Comparison of ENCODE assay signal across 14 mouse cellular contexts in genomic region chr9:64701651-64702050, GRCm38 (mm10). TPM values are rescaled to one million over a fixed set of nuclear protein-coding genes. Genes with fewer than 3 reads are reported as not detected.
DNase-seq lines count a peak whose midpoint lies in the region; ATAC-seq and TF ChIP-seq lines count a peak whose summit lies in the region.
"Had no signal": no experiment of that assay in that cellular context is flagged by ENCODE, and none has a peak within 500 bp of the region (broad histone marks: within the 10 kb centered on the region; RNA-seq: fewer than 3 reads in every experiment).

No protein-coding gene starts in this region.

- H3K4me1 ChIP-seq in MEL (ENCODE audit: control insufficient read depth in 1 of 2, insufficient read depth in 2 of 2, low read length in 2 of 2), result peaks cover 0 to 11% of the 10 kb centered on the region in 2 experiments; a peak in 3 of 4 replicates
- peaks cover 24% of the 10 kb centered on the region for H3K4me1 ChIP-seq in intestine, postnatal 0 days (replicated peaks; ENCODE audit: control insufficient read depth, insufficient read depth, low read length)
- no peaks in the 10 kb centered on the region for H3K4me1 ChIP-seq in forebrain, embryonic 10.5 days
- H3K4me1 ChIP-seq: hindbrain, embryonic 15.5 days; midbrain, embryonic 10.5 days; neural tube, embryonic 12.5 days had no signal

- H3K4me3 ChIP-seq in MEL (ENCODE audit: control insufficient read depth in 1 of 2, insufficient read depth in 1 of 2, low read depth in 2 of 2, low read length in 2 of 2), result no peak overlapping the region
- H3K4me3 ChIP-seq in intestine, postnatal 0 days (ENCODE audit: low read depth, low read length), result no peak overlapping the region
- H3K4me3 ChIP-seq in forebrain, embryonic 10.5 days, result no peak overlapping the region
- H3K4me3 ChIP-seq: hindbrain, embryonic 15.5 days; midbrain, embryonic 10.5 days; neural tube, embryonic 12.5 days had no signal

- no peak overlapping the region for H3K27ac ChIP-seq in MEL (ENCODE audit: control insufficient read depth, low read depth, low read length)
- H3K27ac ChIP-seq in intestine, postnatal 0 days (ENCODE audit: low read depth, low read length), result peak overlapping the region; percentile 67; the same call in 1 of the 2 replicates
- H3K27ac ChIP-seq in forebrain, embryonic 10.5 days, result no peak overlapping the region
- H3K27ac ChIP-seq: hindbrain, embryonic 15.5 days; midbrain, embryonic 10.5 days; neural tube, embryonic 12.5 days had no signal

- no peak overlapping the region for H3K4me2 ChIP-seq in intestine, postnatal 0 days (replicated peaks; ENCODE audit: low read depth)
- H3K4me2 ChIP-seq: hindbrain, embryonic 15.5 days; neural tube, embryonic 12.5 days had no signal

- H3K79me2 ChIP-seq in MEL (ENCODE audit: control insufficient read depth, insufficient read depth, low read length, poor library complexity), result no peaks in the 10 kb centered on the region

- peak; percentile 48 for ATAC-seq in Patski
- no peak for ATAC-seq in intestine, postnatal 0 days

- CTCF ChIA-PET in Patski (lab: Charles Lee), result interaction anchor here (1.4 to 2.2 kb wide), 3 partner anchors 14 to 32 kb away, joined by 3 to 6 read pairs (median 5); no protein-coding TSS in a partner anchor

- TF ChIP-seq RAD21 in MEL (IDR thresholded peaks at IDR 0.05; ENCODE audit: low read depth, low read length), result no peak

- POLR2A ChIA-PET in Patski (lab: Charles Lee), result interaction anchor here (0.8 kb wide), 1 partner anchor 34 kb away, joined by 3 read pairs; no protein-coding TSS in a partner anchor

- peaks cover 0 to 18% of the 10 kb centered on the region in 2 experiments; a peak in 2 of 4 replicates for H3K36me3 ChIP-seq in MEL (ENCODE audit: control insufficient read depth in 1 of 2, insufficient read depth in 2 of 2, low read length in 2 of 2)
- H3K36me3 ChIP-seq in intestine, postnatal 0 days (ENCODE audit: control insufficient read depth, insufficient read depth), result peaks cover 34% of the 10 kb centered on the region
- peaks cover 14% of the 10 kb centered on the region; the same call in 1 of the 2 replicates for H3K36me3 ChIP-seq in forebrain, embryonic 10.5 days (replicated peaks)

- no peak for TF ChIP-seq POLR2A in MEL (IDR thresholded peaks at IDR 0.05; ENCODE audit: control insufficient read depth in 1 of 2, insufficient read depth in 1 of 2, low read depth in 1 of 2, low read length in 2 of 2, poor library complexity in 1 of 2)

- H3K27me3 ChIP-seq in MEL (ENCODE audit: control insufficient read depth in 1 of 2, insufficient read depth in 2 of 2, low read length in 2 of 2), result no peaks in the 10 kb centered on the region
- H3K27me3 ChIP-seq in Patski, result no peaks in the 10 kb centered on the region
- H3K27me3 ChIP-seq in intestine, postnatal 0 days (replicated peaks; ENCODE audit: control insufficient read depth, insufficient read depth, low read length), result no peaks in the 10 kb centered on the region
- H3K27me3 ChIP-seq in forebrain, embryonic 10.5 days (ENCODE audit: poor library complexity, severe bottlenecking), result no peaks in the 10 kb centered on the region
- H3K27me3 ChIP-seq: hindbrain, embryonic 15.5 days; neural tube, embryonic 12.5 days had no signal

- no peak overlapping the region for H3K9ac ChIP-seq in MEL (ENCODE audit: control insufficient read depth, low read depth, low read length, poor library complexity, severe bottlenecking)
- no peak overlapping the region for H3K9ac ChIP-seq in intestine, postnatal 0 days (ENCODE audit: low read depth, low read length)
- H3K9ac ChIP-seq: hindbrain, embryonic 15.5 days; neural tube, embryonic 12.5 days had no signal

- in situ Hi-C loops in Patski (cut with MboI; ENCODE audit: low pct_unique_long_range_greater_than_20kb), result no loop called here

- no peaks in the 10 kb centered on the region for H3K9me3 ChIP-seq in MEL (replicated peaks; ENCODE audit: insufficient read depth, low read length)
- no peaks in the 10 kb centered on the region for H3K9me3 ChIP-seq in intestine, postnatal 0 days (ENCODE audit: control insufficient read depth)
- H3K9me3 ChIP-seq in forebrain, embryonic 10.5 days, result no peaks in the 10 kb centered on the region
- H3K9me3 ChIP-seq: G1E; hindbrain, embryonic 15.5 days; midbrain, embryonic 10.5 days; neural tube, embryonic 12.5 days had no signal

- peak; percentile 62 for DNase-seq in layer of hippocampus, adult 11-12 months (ENCODE audit: low spot score)
- no peak for DNase-seq in layer of hippocampus, postnatal 10 days (ENCODE audit: low spot score in 2 of 2)
- DNase-seq in MEL (ENCODE audit: low read depth, low spot score) (peak; percentile 12), Patski (ENCODE audit: low read depth, low spot score) (peak; percentile 89)
- DNase-seq in forebrain, embryonic 10.5 days (ENCODE audit: extremely low spot score, low spot score), result no peak
- no peak for DNase-seq in urinary bladder, adult 2 months (ENCODE audit: low spot score)
- DNase-seq: adrenal gland, postnatal 10 days; cerebellum, adult 2 months; gastrocnemius, postnatal 25 days had no signal

- WGBS in intestine, postnatal 0 days, result 71% methylated on average over 1 of the region's 1 CpGs
- WGBS in forebrain, embryonic 10.5 days, result 91% methylated on average over 1 of the region's 1 CpGs

- TF ChIP-seq CTCF in MEL (IDR thresholded peaks at IDR 0.05 in 2 of 3, conservative IDR thresholded peaks at IDR 0.05 in 1 of 3; ENCODE audit: control insufficient read depth in 1 of 3, insufficient read depth in 1 of 3, low read depth in 2 of 3, low read length in 3 of 3, poor library complexity in 1 of 3, severe bottlenecking in 1 of 3), result no peak
- no peak for TF ChIP-seq CTCF in Patski (IDR thresholded peaks at IDR 0.05)
- TF ChIP-seq CTCF in intestine, postnatal 0 days (IDR thresholded peaks at IDR 0.05; ENCODE audit: low read depth), result no peak

- TF ChIP-seq EP300 in MEL (IDR thresholded peaks at IDR 0.05; ENCODE audit: low read depth in 1 of 2, low read length in 2 of 2), result no peak

TF ChIP-seq in MEL, 35 proteins besides CTCF, POLR2A, EP300 and RAD21:
- TF ChIP-seq ZC3H11A (IDR thresholded peaks at IDR 0.05; ENCODE audit: low read depth, low read length), result no peak
- no peak for TF ChIP-seq SMC3 (IDR thresholded peaks at IDR 0.05; ENCODE audit: low read depth, low read length)
- no peak for TF ChIP-seq CHD2 (IDR thresholded peaks at IDR 0.05; ENCODE audit: low read length)
- no peak for TF ChIP-seq NRF1 (IDR thresholded peaks at IDR 0.05; ENCODE audit: insufficient read depth, low read depth, low read length, poor library complexity, severe bottlenecking)
- no peak for TF ChIP-seq GATA1 (IDR thresholded peaks at IDR 0.05; ENCODE audit: low read depth, low read length)
- TF ChIP-seq KAT2A (conservative IDR thresholded peaks at IDR 0.05; ENCODE audit: low read depth, low read length), result no peak
- no peak for TF ChIP-seq HCFC1 (IDR thresholded peaks at IDR 0.05; ENCODE audit: low read depth, low read length)
- TF ChIP-seq ELF1 (IDR thresholded peaks at IDR 0.05; ENCODE audit: low read depth, low read length), result no peak
- TF ChIP-seq ZNF384 (IDR thresholded peaks at IDR 0.05; ENCODE audit: low read depth, low read length), result no peak
- no peak for TF ChIP-seq MEF2A (IDR thresholded peaks at IDR 0.05; ENCODE audit: extremely low read depth, insufficient replicate concordance, low read depth, low read length, poor library complexity, severe bottlenecking)
- TF ChIP-seq CHD1 (IDR thresholded peaks at IDR 0.05; ENCODE audit: low read depth, low read length), result no peak
- no peak for TF ChIP-seq MYB (IDR thresholded peaks at IDR 0.05; ENCODE audit: low read depth, low read length)
- no peak for TF ChIP-seq USF2 (IDR thresholded peaks at IDR 0.05; ENCODE audit: borderline replicate concordance in 1 of 2, insufficient read depth in 1 of 2, low read depth in 1 of 2, low read length in 2 of 2)

RNA-seq across cellular contexts. Expression of gene Rab11a, which starts 35.9 kb away (rescaled TPM):
- total RNA-seq in layer of hippocampus, postnatal 10 days (2021), result 100 to 1,000 TPM; 357 to 372 TPM
- 93.7 and 114 TPM in 2 replicates for total RNA-seq in MEL (2012; rRNA removed)
- polyA plus RNA-seq in MEL (2012; ENCODE audit: insufficient read depth in 1 of 2, insufficient read length in 2 of 2, low read depth in 1 of 2, low replicate concordance in 2 of 2, missing spikeins in 1 of 2), result 100 to 1,000 TPM in 1 of 2 experiments, not detected in 1; 212 TPM
- 579 TPM for polyA plus RNA-seq in Patski (2021)
- polyA plus RNA-seq in intestine, postnatal 0 days (2015; fragmentation: Nextera tagmentation; extraction: Ambion mirVana), result 1,986 and 2,053 TPM in 2 replicates
- polyA plus RNA-seq in forebrain, embryonic 10.5 days (2016; fragmentation: Nextera tagmentation; extraction: Ambion mirVana), result 236 and 237 TPM in 2 replicates
- polyA plus RNA-seq in urinary bladder, adult 2 months (2012; rRNA removed), result 457 and 556 TPM in 2 replicates

Comparison
In these comparisons a context has a peak if more than half of its experiments do, and no peak if none do; other contexts are left out.
1. DNase-seq: peak in layer of hippocampus, adult 11-12 months (single experiment), MEL (single experiment) and Patski (single experiment); none in layer of hippocampus, postnatal 10 days (0 of 2), forebrain, embryonic 10.5 days (single experiment) and urinary bladder, adult 2 months (single experiment).